Mouse (Mus musculus) midbrain, embryonic 14.5 days (tissue): ENCODE data around the gene Errfi1. TPM values are rescaled to one million over a fixed set of nuclear protein-coding genes. Genes with fewer than 3 reads are reported as not detected.
A peak's percentile ranks its signal among the peaks of the same experiment; 100 is the strongest.
"Not testable (repeated sequence)": the region's sequence is repeated elsewhere in the genome, so short reads cannot be mapped to it uniquely, and the experiment has no call there.

Experiments
- ATAC-seq: fragments of 200-750 bp; cut with Nextera tagmentation; 2 replicates; pipeline ENCODE4 v1.8.0; 2017; ENCODE audit warnings: moderate number of reproducible peaks, moderate library complexity; ENCODE audit not compliant: low FRiP score, low TSS enrichment
- DNase-seq: peaks from one replicate; pipeline ENCODE4 v3.0.0-alpha.2; 2015
- H3K27ac ChIP-seq: fragments of 300-500 bp; sonication (generic); replicated peaks from 2 replicates; pipeline ENCODE4 v1.5.1; 2014; ENCODE audit warnings: mild to moderate bottlenecking, low read depth, low read length, moderate library complexity
- H3K27me3 ChIP-seq: fragments of 300-500 bp; sonication (generic); 2 replicates; pipeline ENCODE4 v1.6.1; 2014; ENCODE audit warnings: low read length, control low read depth, mixed read lengths; ENCODE audit not compliant: control insufficient read depth, insufficient read depth
- H3K36me3 ChIP-seq: fragments of 300-500 bp; sonication (generic); 2 replicates; pipeline ENCODE4 v1.6.1; 2014; ENCODE audit warnings: low read length, control low read depth; ENCODE audit not compliant: control insufficient read depth, insufficient read depth
- H3K4me1 ChIP-seq: fragments of 300-500 bp; sonication (generic); 2 replicates; pipeline ENCODE4 v1.6.1; 2014; ENCODE audit warnings: mild to moderate bottlenecking, antibody characterized with exemption, low read length, control low read depth; ENCODE audit not compliant: control insufficient read depth, insufficient read depth
- H3K4me2 ChIP-seq: fragments of 300-500 bp; sonication (generic); 2 replicates; pipeline ENCODE4 v1.6.1; 2014; ENCODE audit warnings: mild to moderate bottlenecking, low read length, moderate library complexity
- H3K4me3 ChIP-seq: fragments of 300-500 bp; sonication (generic); replicated peaks from 2 replicates; pipeline ENCODE4 v1.5.1; 2014; ENCODE audit warnings: low read depth, low read length
- H3K9ac ChIP-seq: fragments of 300-500 bp; sonication (generic); replicated peaks from 2 replicates; pipeline ENCODE4 v1.6.1; 2014; ENCODE audit warnings: mild to moderate bottlenecking, low read length, moderate library complexity
- H3K9me3 ChIP-seq: fragments of 300-500 bp; sonication (generic); 2 replicates; pipeline ENCODE4 v1.6.1; 2016; ENCODE audit warnings: low read length, control low read depth, mixed read lengths; ENCODE audit not compliant: control insufficient read depth
- WGBS: fragments of 180-500 bp; shearing (Covaris S2); extraction: QIAGEN DNeasy Blood & Tissue Kit; methylation state at CpG from one replicate; pipeline ENCODE4 v1.1.7; 2014; 5-methylcytosine and 5-hydroxymethylcytosine counted together
- polyA plus RNA-seq: library from polyadenylated mRNA; unstranded; fragments of >200 nt; fragmentation: Nextera tagmentation; extraction: Ambion mirVana; gene quantifications from 2 replicates; pipeline ENCODE4 v1.2.1, GENCODE M21; 2014

Errfi1 gene
- polyA plus RNA-seq, 1 experiment from 2014 or later = 25.3 TPM

DNA sequence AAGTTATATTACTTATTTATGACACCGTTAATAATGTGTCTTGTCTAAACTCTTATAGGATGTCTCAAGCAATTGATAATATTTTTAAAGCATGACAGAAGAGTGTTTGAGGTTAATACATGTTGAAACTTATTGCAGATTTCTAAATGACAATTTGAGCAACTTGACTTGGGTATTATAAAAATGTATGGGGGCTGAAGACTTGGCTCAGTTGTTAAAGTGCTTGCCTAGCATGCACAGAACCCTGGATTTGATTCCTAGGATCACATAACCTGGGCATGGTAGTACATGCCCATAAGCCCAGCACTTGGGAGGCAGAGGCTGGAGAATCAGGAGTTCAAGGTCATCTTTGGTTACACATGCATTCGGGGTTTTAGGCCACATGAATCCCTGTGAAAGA lies 15.1 kb downstream of the Errfi1 start:
- no peak for DNase-seq
- WGBS = 87% methylated on average over 2 of the region's 2 CpGs
- Histone ChIP-seq H3K27ac (no peak overlapping the region), H3K4me1 (peaks cover 7% of the 10 kb centered on the region; the same call in 1 of the 2 replicates), H3K9me3 (no peaks in the 10 kb centered on the region), H3K27me3 (no peaks in the 10 kb centered on the region), H3K4me2 (no peak overlapping the region), H3K4me3 (no peak overlapping the region), H3K9ac (no peak overlapping the region), H3K36me3 (peaks cover 23% of the 10 kb centered on the region)
- no peak for ATAC-seq

DNA sequence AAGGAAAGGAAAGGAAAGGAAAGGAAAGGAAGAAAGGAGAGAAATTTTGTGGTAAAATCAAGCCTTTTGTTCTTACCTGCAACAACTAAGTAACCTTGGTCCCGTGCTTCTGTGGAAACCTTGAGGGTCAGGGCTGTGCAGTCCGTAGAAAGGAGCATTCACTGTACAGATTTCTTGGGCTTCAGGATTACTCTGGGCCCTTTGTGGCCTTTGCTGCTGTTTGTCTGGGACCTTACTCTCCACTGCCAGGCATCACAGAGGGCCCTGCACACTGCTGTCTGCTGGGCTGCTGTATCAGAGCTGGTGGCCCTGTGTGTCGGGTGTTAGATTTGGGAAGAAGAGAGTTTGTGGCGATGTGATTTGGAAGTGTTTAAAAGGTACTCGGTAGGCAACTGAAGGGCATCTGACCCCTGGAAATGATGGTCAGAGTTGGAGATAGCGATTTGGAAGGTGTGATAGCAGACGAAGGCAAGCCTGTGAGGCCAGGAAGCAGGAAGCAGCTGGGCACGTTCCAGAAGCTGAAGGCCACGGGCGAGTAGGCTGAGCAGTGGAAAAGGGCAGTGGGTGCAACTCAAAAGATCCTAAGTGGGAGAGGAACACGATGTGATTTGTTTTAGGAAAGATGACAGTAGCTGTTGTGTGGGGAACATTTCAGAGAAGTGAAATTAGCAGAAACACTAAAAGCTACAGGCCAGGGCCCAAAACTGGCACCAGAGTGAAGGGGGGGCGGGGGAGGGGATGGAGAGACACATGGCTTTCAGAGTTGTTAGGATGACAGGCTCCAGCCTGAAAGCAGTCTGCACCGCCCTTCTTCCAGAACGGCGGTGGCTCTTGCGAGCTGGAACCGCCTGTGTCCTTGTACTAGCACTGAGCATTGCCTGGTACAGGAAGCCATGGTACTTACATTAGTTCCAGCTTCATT lies 15.8 kb downstream of the Errfi1 start:
- H3K9ac ChIP-seq = no peak overlapping the region
- H3K4me1 ChIP-seq = peaks cover 7% of the 10 kb centered on the region; the same call in 1 of the 2 replicates
- no peak overlapping the region for H3K27ac ChIP-seq
- 78% methylated on average over 17 of the region's 17 CpGs for WGBS
- H3K27me3 ChIP-seq = no peaks in the 10 kb centered on the region
- peaks cover 23% of the 10 kb centered on the region for H3K36me3 ChIP-seq
- H3K4me2 ChIP-seq = no peak overlapping the region
- H3K9me3 ChIP-seq = no peaks in the 10 kb centered on the region
- DNase-seq (no peak), ATAC-seq (no peak)
- no peak overlapping the region for H3K4me3 ChIP-seq

- 87% methylated on average over 13 of the region's 13 CpGs for WGBS
- H3K4me2 ChIP-seq = no peak overlapping the region
- ATAC-seq (no peak), DNase-seq (no peak)
- no peak overlapping the region for H3K27ac ChIP-seq
- peaks cover 7% of the 10 kb centered on the region; the same call in 1 of the 2 replicates for H3K4me1 ChIP-seq
- H3K4me3 ChIP-seq = no peak overlapping the region
- no peaks in the 10 kb centered on the region for H3K9me3 ChIP-seq
- peaks cover 20% of the 10 kb centered on the region for H3K36me3 ChIP-seq
- no peaks in the 10 kb centered on the region for H3K27me3 ChIP-seq
- H3K9ac ChIP-seq = no peak overlapping the region
Measured at GRCm38 (mm10) chr4:150870963-150871391, 17.3 kb downstream of the Errfi1 start.

DNA sequence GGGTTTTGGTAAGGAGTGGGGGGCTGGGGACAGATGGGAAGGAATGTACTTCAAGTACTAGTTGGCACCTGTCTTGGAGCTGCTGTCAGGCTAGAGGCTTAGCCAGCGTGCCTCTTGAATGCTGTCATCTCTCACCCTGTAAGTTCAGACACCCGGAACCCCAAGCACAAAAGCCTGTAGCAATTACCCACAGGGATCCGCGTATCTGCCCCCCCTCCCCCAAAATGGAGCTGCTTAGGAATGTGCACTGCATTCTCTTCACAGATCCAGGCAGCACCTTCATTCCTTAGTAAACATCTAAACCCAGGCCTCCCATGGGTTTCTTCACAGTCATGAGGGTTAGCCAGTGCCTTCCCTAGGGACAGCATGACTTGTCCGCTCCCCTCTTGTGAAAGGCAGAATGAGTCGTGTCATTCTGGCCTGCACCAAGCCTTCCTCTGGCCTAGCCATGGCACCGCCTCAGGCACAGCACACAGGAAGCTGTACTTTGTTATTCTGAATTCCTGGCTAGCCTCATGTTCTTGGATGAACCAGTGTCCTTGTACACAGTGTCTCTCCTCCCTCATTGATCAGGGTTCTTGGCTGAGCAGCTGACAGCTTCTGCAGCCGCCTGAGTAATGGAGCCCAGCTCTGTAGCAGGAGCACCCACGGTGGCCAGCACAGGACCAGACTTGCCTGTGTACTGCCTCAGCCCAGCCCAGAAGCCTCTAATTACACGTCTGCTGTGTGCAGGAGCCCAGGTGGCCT lies 17.8 kb downstream of the Errfi1 start:
- ATAC-seq = no peak

GRCm38 (mm10) chr4:150872139-150872651 lies 18.5 kb downstream of the Errfi1 start:
- no peak overlapping the region for H3K4me2 ChIP-seq
- ATAC-seq (no peak), DNase-seq (no peak)
- no peak overlapping the region; the same call in 1 of the 2 replicates for H3K9ac ChIP-seq
- H3K27me3 ChIP-seq = no peaks in the 10 kb centered on the region
- WGBS = 51% methylated on average over 9 of the region's 9 CpGs
- no peaks in the 10 kb centered on the region for H3K9me3 ChIP-seq
- H3K27ac ChIP-seq = no peak overlapping the region
- H3K4me3 ChIP-seq = no peak overlapping the region
- peaks cover 8% of the 10 kb centered on the region for H3K36me3 ChIP-seq
- peaks cover 7% of the 10 kb centered on the region; the same call in 1 of the 2 replicates for H3K4me1 ChIP-seq

More for the DNA sequence above, 17.8 kb downstream of the Errfi1 start:
- Histone ChIP-seq H3K27ac (no peak overlapping the region), H3K36me3 (peaks cover 14% of the 10 kb centered on the region), H3K4me3 (no peak overlapping the region), H3K4me1 (peaks cover 7% of the 10 kb centered on the region; the same call in 1 of the 2 replicates), H3K27me3 (no peaks in the 10 kb centered on the region), H3K4me2 (no peak overlapping the region), H3K9me3 (no peaks in the 10 kb centered on the region), H3K9ac (peak overlapping the region; percentile 20; the same call in 1 of the 2 replicates)
- WGBS = 35% methylated on average over 10 of the region's 10 CpGs
- peak; percentile 12 for DNase-seq

DNA sequence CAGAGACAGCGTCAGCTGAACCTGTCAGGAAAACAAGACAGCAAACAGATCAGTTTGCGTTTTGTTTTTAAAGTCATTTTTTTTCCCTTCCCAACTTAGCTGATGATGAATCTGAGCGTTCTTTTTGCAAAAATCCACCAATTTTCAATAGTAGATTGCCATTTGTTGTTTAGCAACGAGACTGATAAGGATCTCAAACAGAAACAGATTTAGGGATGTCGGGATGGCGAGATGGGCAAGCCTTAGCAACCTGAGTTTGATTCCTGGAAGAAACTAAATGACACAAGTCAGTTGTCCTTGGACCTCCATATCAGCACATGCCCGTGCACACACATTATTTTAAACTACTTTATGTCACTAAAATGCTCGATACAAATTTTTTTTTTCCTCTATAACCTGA lies 19.0 kb downstream of the Errfi1 start:
- Histone ChIP-seq H3K9ac (no peak overlapping the region), H3K4me2 (no peak overlapping the region), H3K9me3 (no peaks in the 10 kb centered on the region), H3K27me3 (no peaks in the 10 kb centered on the region), H3K27ac (no peak overlapping the region), H3K4me1 (peaks cover 7% of the 10 kb centered on the region; the same call in 1 of the 2 replicates), H3K4me3 (no peak overlapping the region), H3K36me3 (0 out of 2 replicates have a peak, but pooled peaks cover 3% of the 10 kb centered on the region)
- ATAC-seq = no peak
- DNase-seq = no peak
- WGBS = 86% methylated on average over 8 of the region's 8 CpGs

- ATAC-seq, H3K36me3 ChIP-seq, H3K27ac ChIP-seq, H3K4me2 ChIP-seq, DNase-seq, H3K27me3 ChIP-seq, H3K4me1 ChIP-seq, H3K4me3 ChIP-seq, H3K9ac ChIP-seq: not testable (repeated sequence)
- WGBS = 84% methylated on average over 4 of the region's 4 CpGs
- peaks cover 15% of the 10 kb centered on the region for H3K9me3 ChIP-seq
Measured at GRCm38 (mm10) chr4:150874416-150874815, 20.7 kb downstream of the Errfi1 start.

- no peak overlapping the region for H3K9ac ChIP-seq
- H3K4me1 ChIP-seq = peaks cover 7% of the 10 kb centered on the region; the same call in 1 of the 2 replicates
- H3K4me3 ChIP-seq = no peak overlapping the region
- no peaks in the 10 kb centered on the region for H3K36me3 ChIP-seq
- 89% methylated on average over 10 of the region's 10 CpGs for WGBS
- no peak overlapping the region for H3K4me2 ChIP-seq
- ATAC-seq (no peak), DNase-seq (no peak)
- peaks cover 24% of the 10 kb centered on the region for H3K9me3 ChIP-seq
- H3K27ac ChIP-seq = no peak overlapping the region
- H3K27me3 ChIP-seq = no peaks in the 10 kb centered on the region
Measured at GRCm38 (mm10) chr4:150875393-150875792, 21.7 kb downstream of the Errfi1 start.
